Mouse (Mus musculus) midbrain, postnatal 0 days (tissue): Measurements from ENCODE around the gene Gipc3. TPM values are rescaled to one million over a fixed set of nuclear protein-coding genes. Genes with fewer than 3 reads are reported as not detected.

Experiments
- ATAC-seq: fragments of 200-750 bp; cut with Nextera tagmentation; 2 replicates; pipeline ENCODE4 v1.8.0; 2017; ENCODE audit warnings: moderate number of reproducible peaks, mild to moderate bottlenecking, moderate TSS enrichment, moderate library complexity; ENCODE audit not compliant: low FRiP score
- DNase-seq: peaks from one replicate; pipeline ENCODE4 v3.0.0-alpha.2; 2015; ENCODE audit warnings: low spot score
- H3K27ac ChIP-seq: fragments of 300-500 bp; sonication (generic); 2 replicates; pipeline ENCODE4 v1.5.1; 2014; ENCODE audit warnings: low read depth, mild to moderate bottlenecking, low read length, mixed read lengths
- H3K27me3 ChIP-seq: fragments of 300-500 bp; sonication (generic); 2 replicates; pipeline ENCODE4 v1.6.1; 2014; ENCODE audit warnings: low read length, control low read depth, mixed read lengths; ENCODE audit not compliant: insufficient read depth
- H3K36me3 ChIP-seq: fragments of 300-500 bp; sonication (generic); 2 replicates; pipeline ENCODE4 v1.6.1; 2014; ENCODE audit warnings: low read length, control low read depth, mixed read lengths; ENCODE audit not compliant: insufficient read depth
- H3K4me1 ChIP-seq: fragments of 300-500 bp; sonication (generic); 2 replicates; pipeline ENCODE4 v1.6.1; 2014; ENCODE audit warnings: mild to moderate bottlenecking, control low read depth, antibody characterized with exemption, low read length, mixed read lengths; ENCODE audit not compliant: insufficient read depth
- H3K4me2 ChIP-seq: fragments of 300-500 bp; sonication (generic); 2 replicates; pipeline ENCODE4 v1.6.1; 2014; ENCODE audit warnings: low read depth, mild to moderate bottlenecking, low read length, mixed read lengths; ENCODE audit not compliant: poor library complexity, severe bottlenecking
- H3K4me3 ChIP-seq: fragments of 300-500 bp; sonication (generic); 2 replicates; pipeline ENCODE4 v1.5.1; 2014; ENCODE audit warnings: low read depth, mild to moderate bottlenecking, low read length, moderate library complexity
- H3K9ac ChIP-seq: fragments of 300-500 bp; sonication (generic); replicated peaks from 2 replicates; pipeline ENCODE4 v1.6.1; 2014; ENCODE audit warnings: mild to moderate bottlenecking, low read length, moderate library complexity, mixed read lengths; ENCODE audit not compliant: poor library complexity, severe bottlenecking
- H3K9me3 ChIP-seq: fragments of 300-500 bp; sonication (generic); 2 replicates; pipeline ENCODE4 v1.6.1; 2016; ENCODE audit warnings: low read length, control low read depth
- CTCF ChIP-seq: IDR thresholded peaks from 2 replicates; pipeline ENCODE4 v1.5.1; 2016; ENCODE audit warnings: antibody characterized with exemption, mild to moderate bottlenecking
- WGBS: fragments of 180-500 bp; shearing (Covaris S2); extraction: QIAGEN DNeasy Blood & Tissue Kit; methylation state at CpG from one replicate; pipeline ENCODE4 v1.1.7; 2014; 5-methylcytosine and 5-hydroxymethylcytosine counted together
- polyA plus RNA-seq: library from polyadenylated mRNA; unstranded; fragments of >200 nt; fragmentation: Nextera tagmentation; extraction: Ambion mirVana; gene quantifications from 2 replicates; pipeline ENCODE4 v1.2.1, GENCODE M21; 2015
- total RNA-seq: library from RNA; depleted of rRNA; stranded (reverse); fragments of >200 nt; gene quantifications from 2 replicates; pipeline ENCODE4 v1.2.3, GENCODE M21; 2014

Gene Gipc3
- total and polyA plus RNA-seq, 2 experiments from 2014 or later: 0.16 TPM; not detected in 1

GRCm38 (mm10) chr10:81377793-81378552 is 34.9 kb upstream of the Gipc3 start, which contains the start of gene Fzr1:
Fzr1 (minus strand) TSS chr10:81378516.
- Histone ChIP-seq H3K9ac (peak within 1 kb of the TSS; percentile 89), H3K36me3 (peaks cover 8% of the 10 kb centered on the region), H3K4me3 (peak within 1 kb of the TSS; percentile 79), H3K27ac (peak within 1 kb of the TSS; percentile 82), H3K4me2 (peak within 1 kb of the TSS; percentile 87), H3K27me3 (no peaks in the 10 kb centered on the region), H3K4me1 (peaks cover 12% of the 10 kb centered on the region), H3K9me3 (no peaks in the 10 kb centered on the region)
- no peak; the same call in 1 of the 2 replicates for ATAC-seq
- 1% methylated on average over 48 of the region's 59 CpGs for WGBS
- no peak for DNase-seq
- no peak for TF ChIP-seq CTCF

- Histone ChIP-seq H3K4me2 (peak overlapping the region; percentile 87), H3K4me1 (peaks cover 12% of the 10 kb centered on the region), H3K27ac (peak overlapping the region; percentile 82), H3K27me3 (no peaks in the 10 kb centered on the region), H3K9ac (peak overlapping the region; percentile 89), H3K36me3 (peaks cover 8% of the 10 kb centered on the region), H3K4me3 (peak overlapping the region; percentile 79), H3K9me3 (no peaks in the 10 kb centered on the region)
- DNase-seq: no peak
- no peak for TF ChIP-seq CTCF
- 44% methylated on average over 2 of the region's 2 CpGs for WGBS
- no peak for ATAC-seq
These were observed 34.2 kb upstream of the Gipc3 start for GRCm38 (mm10) chr10:81377362-81377664.

- Histone ChIP-seq H3K4me2 (peak overlapping the region; percentile 87), H3K27ac (peak overlapping the region; percentile 82; the same call in 1 of the 2 replicates), H3K27me3 (no peaks in the 10 kb centered on the region), H3K9me3 (no peaks in the 10 kb centered on the region), H3K9ac (peak overlapping the region; percentile 89), H3K4me1 (peaks cover 12% of the 10 kb centered on the region), H3K4me3 (peak overlapping the region; percentile 79), H3K36me3 (peaks cover 11% of the 10 kb centered on the region)
- WGBS: 41% methylated on average over 6 of the region's 6 CpGs
- DNase-seq (no peak), ATAC-seq (no peak)
- TF ChIP-seq CTCF: peak; percentile 21
These were observed 33.7 kb upstream of the Gipc3 start for GRCm38 (mm10) chr10:81376561-81377361.

GRCm38 (mm10) chr10:81375322-81375721 is 32.3 kb upstream of the Gipc3 start:
- Histone ChIP-seq H3K9ac (no peak overlapping the region), H3K4me3 (no peak overlapping the region), H3K36me3 (peaks cover 18% of the 10 kb centered on the region), H3K27ac (no peak overlapping the region), H3K9me3 (no peaks in the 10 kb centered on the region), H3K27me3 (no peaks in the 10 kb centered on the region), H3K4me2 (no peak overlapping the region), H3K4me1 (peaks cover 12% of the 10 kb centered on the region)
- WGBS: 97% methylated on average over 10 of the region's 10 CpGs
- ATAC-seq: no peak
- TF ChIP-seq CTCF: no peak
- DNase-seq: no peak

- Histone ChIP-seq H3K4me2 (no peak overlapping the region), H3K9me3 (no peaks in the 10 kb centered on the region), H3K27me3 (0 out of 2 replicates have a peak, but pooled peaks cover 14% of the 10 kb centered on the region), H3K27ac (no peak overlapping the region), H3K4me1 (peaks cover 7% of the 10 kb centered on the region; the same call in 1 of the 2 replicates), H3K36me3 (peaks cover 58% of the 10 kb centered on the region), H3K9ac (no peak overlapping the region), H3K4me3 (no peak overlapping the region)
- no peak for TF ChIP-seq CTCF
- ATAC-seq (no peak), DNase-seq (no peak)
- 62% methylated on average over 6 of the region's 6 CpGs for WGBS
These were observed 24.1 kb upstream of the Gipc3 start for GRCm38 (mm10) chr10:81367207-81367495.
